Mouse (Mus musculus) liver, adult 2 months (tissue): Measurements from ENCODE around the gene Stkld1. TPM values are rescaled to one million over a fixed set of nuclear protein-coding genes. Genes with fewer than 3 reads are reported as not detected.

ENCODE experiments used
- DNase-seq: peaks from one replicate; pipeline ENCODE4 v3.0.0-alpha.2; 2011; ENCODE audit warnings: low read depth, low spot score; ENCODE audit errors: extremely low read depth
- H3K27ac ChIP-seq: fragments of 200-500 bp; replicated peaks from 2 replicates; pipeline ENCODE4 v1.5.1; 2012; ENCODE audit warnings: low read depth, mild to moderate bottlenecking, control low read depth, inconsistent platforms, low read length; ENCODE audit not compliant: insufficient read depth
- H3K27me3 ChIP-seq: fragments of 200-500 bp; 2 replicates; pipeline ENCODE4 v1.6.1; 2012; ENCODE audit warnings: mild to moderate bottlenecking, moderate library complexity, low read length, inconsistent platforms; ENCODE audit not compliant: control insufficient read depth, insufficient read depth
- H3K36me3 ChIP-seq: fragments of 200-500 bp; 2 replicates; pipeline ENCODE4 v1.6.1; 2012; ENCODE audit warnings: low read length, inconsistent platforms; ENCODE audit not compliant: control insufficient read depth, insufficient read depth
- H3K4me1 ChIP-seq: fragments of 200-500 bp; 2 replicates; pipeline ENCODE4 v1.6.1; 2011; ENCODE audit warnings: low read length; ENCODE audit not compliant: control insufficient read depth, insufficient read depth
- H3K4me3 ChIP-seq: fragments of 200-500 bp; 2 replicates; pipeline ENCODE4 v1.5.1; 2011; ENCODE audit warnings: low read depth, mild to moderate bottlenecking, control low read depth, low read length, moderate library complexity; ENCODE audit not compliant: insufficient read depth
- H3K79me2 ChIP-seq: fragments of 200-500 bp; 2 replicates; pipeline ENCODE4 v1.6.1; 2012; ENCODE audit warnings: inconsistent platforms, mild to moderate bottlenecking, low read length, moderate library complexity; ENCODE audit not compliant: control insufficient read depth, insufficient read depth
- H3K9ac ChIP-seq: fragments of 200-500 bp; 2 replicates; pipeline ENCODE4 v1.6.1; 2012; ENCODE audit warnings: low read depth, mild to moderate bottlenecking, control low read depth, inconsistent platforms, low read length
- CTCF ChIP-seq: fragments of 200-500 bp; IDR thresholded peaks from 2 replicates; pipeline ENCODE4 v1.5.1; 2011; ENCODE audit warnings: low read depth, low read length, control low read depth
- POLR2A ChIP-seq: fragments of 200-500 bp; IDR thresholded peaks from 2 replicates; pipeline ENCODE4 v1.6.1; 2011; ENCODE audit warnings: low read length, control low read depth; ENCODE audit not compliant: insufficient read depth; ENCODE audit errors: extremely low read depth
- WGBS: fragments of 180-500 bp; shearing (Covaris S2); methylation state at CpG from one replicate; pipeline ENCODE4 v1.1.7; 2018; 5-methylcytosine and 5-hydroxymethylcytosine counted together
- polyA plus RNA-seq: library from polyadenylated mRNA; depleted of rRNA; stranded (reverse); fragments of >200 nt; gene quantifications from 2 replicates; pipeline ENCODE4 v1.2.3, GENCODE M21; 2012
- total RNA-seq: library from RNA; depleted of rRNA; stranded (reverse); fragments of >200 nt; gene quantifications from 2 replicates; pipeline ENCODE4 v1.2.3, GENCODE M21; 2014

Stkld1 gene
- total and polyA plus RNA-seq, 2 experiments = 0.09 to 0.11 TPM

DNA sequence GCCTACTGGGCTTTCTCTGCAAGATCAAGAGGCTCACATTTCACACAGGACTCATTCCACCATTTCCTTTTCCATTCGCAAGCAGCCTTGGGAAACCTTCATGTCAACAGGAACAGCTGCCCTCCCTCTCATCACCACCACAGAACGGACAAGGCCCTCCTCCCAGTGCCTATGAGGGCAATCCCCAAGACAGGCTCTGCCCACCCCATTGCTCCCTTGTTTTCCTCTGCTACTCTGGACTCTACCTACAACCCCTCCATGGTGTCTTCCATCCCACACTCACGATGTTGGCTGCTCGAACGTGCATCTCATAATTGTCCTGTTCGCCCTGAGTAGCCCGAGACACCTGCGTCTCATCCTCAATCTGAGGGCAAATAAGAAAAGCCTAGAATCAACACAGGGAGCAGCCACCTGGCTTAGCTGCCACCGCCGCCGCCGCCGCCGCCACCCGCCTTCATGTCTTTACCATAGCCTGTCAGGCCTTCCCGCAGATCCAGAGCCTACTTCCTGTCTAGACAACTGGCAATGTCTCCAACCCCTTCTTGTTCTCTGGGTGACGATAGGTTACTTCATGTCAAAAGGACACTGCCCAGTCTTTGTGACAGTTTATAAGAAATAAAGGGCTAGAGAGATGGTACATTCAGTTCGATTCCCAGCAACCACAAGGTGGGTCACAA lies 25.0 kb upstream of the Stkld1 start:
- Histone ChIP-seq H3K4me3 (peak overlapping the region; percentile 6; the same call in 1 of the 2 replicates), H3K4me1 (peaks cover 18% of the 10 kb centered on the region), H3K9ac (peak overlapping the region; percentile 2; the same call in 1 of the 2 replicates), H3K27me3 (no peaks in the 10 kb centered on the region), H3K36me3 (peaks cover 18% of the 10 kb centered on the region), H3K79me2 (peaks cover 23% of the 10 kb centered on the region), H3K27ac (no peak overlapping the region)
- DNase-seq = no peak
- no peak for TF ChIP-seq CTCF
- no peak for TF ChIP-seq POLR2A
- WGBS = 68% methylated on average over 18 of the region's 18 CpGs

GRCm38 (mm10) chr2:26909387-26909784 lies 24.5 kb upstream of the Stkld1 start:
- Histone ChIP-seq H3K36me3 (peaks cover 20% of the 10 kb centered on the region), H3K4me1 (peaks cover 17% of the 10 kb centered on the region), H3K27ac (peak overlapping the region; percentile 78), H3K27me3 (no peaks in the 10 kb centered on the region), H3K9ac (peak overlapping the region; percentile 74), H3K4me3 (peak overlapping the region; percentile 76), H3K79me2 (peaks cover 23% of the 10 kb centered on the region)
- no peak for DNase-seq
- TF ChIP-seq CTCF = no peak
- no peak for TF ChIP-seq POLR2A

DNA sequence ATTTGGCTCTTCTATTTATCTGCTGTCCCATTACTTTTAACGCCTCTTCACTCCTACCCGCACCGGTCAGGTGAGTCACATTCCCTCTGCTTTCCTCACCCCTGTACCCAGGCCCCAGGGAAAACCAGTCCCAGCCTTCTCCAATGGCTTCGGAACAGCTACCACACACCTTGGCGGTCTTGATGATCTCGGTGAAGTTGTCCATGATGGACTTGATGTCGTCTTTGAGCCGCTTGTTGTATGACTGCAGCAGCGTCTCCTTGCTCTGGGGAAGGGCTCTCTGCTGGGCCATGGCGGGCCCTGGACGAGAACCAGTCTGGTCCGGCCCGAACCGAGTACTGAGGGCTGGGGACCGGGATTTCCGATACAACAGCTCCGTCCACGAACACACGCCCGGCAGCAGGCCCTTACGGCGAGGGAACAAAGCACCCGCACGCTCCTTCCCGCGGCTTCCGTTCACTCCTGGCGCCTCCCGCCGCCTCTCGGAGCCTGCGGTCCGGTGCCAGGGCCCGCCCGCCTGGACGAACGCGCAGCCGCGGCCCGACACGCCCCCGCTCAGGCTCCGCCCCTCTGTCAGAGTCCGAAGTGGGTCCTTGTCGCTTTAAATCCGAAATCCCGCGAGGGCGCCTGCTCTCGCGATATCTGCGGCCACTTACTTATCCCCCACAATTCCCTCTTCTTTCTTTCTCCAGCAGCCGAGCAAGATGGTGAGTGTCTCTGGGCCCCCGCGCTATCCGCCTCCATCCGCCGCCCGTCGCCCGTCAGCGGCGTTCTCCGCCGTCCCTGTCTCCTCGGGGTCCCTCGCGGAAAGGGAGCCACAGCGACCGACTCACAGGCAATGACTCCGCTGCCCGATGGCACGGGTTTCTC lies 23.5 kb upstream of the Stkld1 start, which contains the start of the genes Med22 and Rpl7a:
Med22 (minus strand) TSS at position 554 of the 870 bp plus-strand sequence.
Rpl7a (plus strand) TSS at position 641 of the 870 bp plus-strand sequence.
- H3K27me3 ChIP-seq = no peaks in the 10 kb centered on the region
- peak within 1 kb of the TSS; percentile 78 for H3K27ac ChIP-seq
- H3K36me3 ChIP-seq = peaks cover 20% of the 10 kb centered on the region
- DNase-seq = peak; percentile 87
- peak within 1 kb of the TSS; percentile 94 for H3K9ac ChIP-seq
- TF ChIP-seq POLR2A = peak; percentile 83
- no peak for TF ChIP-seq CTCF
- under 1% methylated on average over 74 of the region's 74 CpGs for whole genome bisulfite sequencing
- H3K79me2 ChIP-seq = peaks cover 23% of the 10 kb centered on the region
- H3K4me3 ChIP-seq = peak within 1 kb of the TSS; percentile 96
- peaks cover 19% of the 10 kb centered on the region for H3K4me1 ChIP-seq

GRCm38 (mm10) chr2:26910994-26911765 lies 22.7 kb upstream of the Stkld1 start:
- peak overlapping the region; percentile 55 for H3K27ac ChIP-seq
- peaks cover 21% of the 10 kb centered on the region for H3K4me1 ChIP-seq
- H3K79me2 ChIP-seq = peaks cover 23% of the 10 kb centered on the region
- H3K9ac ChIP-seq = peak overlapping the region; percentile 94
- no peaks in the 10 kb centered on the region for H3K27me3 ChIP-seq
- under 1% methylated on average over 37 of the region's 37 CpGs for WGBS
- TF ChIP-seq CTCF = no peak
- TF ChIP-seq POLR2A = no peak
- no peak for DNase-seq
- peak overlapping the region; percentile 96 for H3K4me3 ChIP-seq
- peaks cover 20% of the 10 kb centered on the region for H3K36me3 ChIP-seq

DNA sequence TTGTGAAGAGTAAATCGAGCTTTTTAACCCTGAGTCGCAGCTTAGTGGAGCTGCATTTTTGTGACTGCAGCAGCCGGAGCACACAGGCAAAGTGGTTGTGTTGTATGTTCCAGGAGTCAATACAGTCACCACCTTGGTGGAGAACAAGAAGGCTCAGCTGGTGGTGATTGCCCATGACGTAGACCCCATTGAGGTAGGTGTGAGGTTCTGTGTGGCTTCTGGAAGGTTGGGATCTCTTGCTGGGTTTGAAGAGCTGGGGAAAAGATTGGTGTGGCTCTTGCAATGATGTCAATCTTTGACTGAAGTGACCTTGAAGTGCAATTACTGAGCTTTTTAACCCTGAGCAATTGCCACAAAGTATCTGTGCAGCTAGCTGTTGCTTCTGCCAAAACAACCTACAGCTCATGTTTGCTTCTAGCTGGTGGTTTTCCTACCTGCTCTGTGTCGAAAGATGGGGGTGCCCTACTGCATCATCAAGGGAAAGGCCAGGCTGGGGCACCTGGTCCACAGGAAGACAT lies 21.5 kb upstream of the Stkld1 start:
- H3K27me3 ChIP-seq = no peaks in the 10 kb centered on the region
- TF ChIP-seq POLR2A (no peak), CTCF (no peak)
- WGBS = 57% methylated on average over 5 of the region's 5 CpGs
- no peak overlapping the region for H3K27ac ChIP-seq
- peaks cover 23% of the 10 kb centered on the region for H3K79me2 ChIP-seq
- no peak overlapping the region for H3K4me3 ChIP-seq
- H3K9ac ChIP-seq = peak overlapping the region; percentile 94
- peaks cover 20% of the 10 kb centered on the region for H3K36me3 ChIP-seq
- H3K4me1 ChIP-seq = peaks cover 27% of the 10 kb centered on the region
- DNase-seq = no peak
